Mouse (Mus musculus) midbrain, embryonic 12.5 days (tissue): ENCODE measurements at regions not wholly inside any gene's neighbourhood (a gene's known extent, or its start where the extent isn't known, plus 50 kb on each side); places are given as distances from the start of the nearest gene placed in this dataset.

ENCODE experiments used
- ATAC-seq: fragments of 200-750 bp; cut with Nextera tagmentation; 2 replicates; pipeline ENCODE4 v1.8.0; 2017; ENCODE audit warnings: low read depth, moderate TSS enrichment, moderate library complexity; ENCODE audit not compliant: low FRiP score
- H3K27ac ChIP-seq: fragments of 300-500 bp; sonication (generic); replicated peaks from 2 replicates; pipeline ENCODE4 v1.5.1; 2016; ENCODE audit warnings: mild to moderate bottlenecking
- H3K27me3 ChIP-seq: fragments of 300-500 bp; sonication (generic); 2 replicates; pipeline ENCODE4 v1.6.1; 2016; ENCODE audit warnings: mild to moderate bottlenecking
- H3K36me3 ChIP-seq: fragments of 300-500 bp; sonication (generic); 2 replicates; pipeline ENCODE4 v1.6.1; 2016
- H3K4me1 ChIP-seq: fragments of 300-500 bp; sonication (generic); 2 replicates; pipeline ENCODE4 v1.6.1; 2016
- H3K4me2 ChIP-seq: fragments of 300-500 bp; sonication (generic); replicated peaks from 2 replicates; pipeline ENCODE4 v1.6.1; 2016; ENCODE audit warnings: mild to moderate bottlenecking, moderate library complexity
- H3K4me3 ChIP-seq: fragments of 300-500 bp; sonication (generic); 2 replicates; pipeline ENCODE4 v1.5.1; 2016; ENCODE audit warnings: mild to moderate bottlenecking
- H3K9ac ChIP-seq: fragments of 300-500 bp; sonication (generic); replicated peaks from 2 replicates; pipeline ENCODE4 v1.6.1; 2016; ENCODE audit warnings: mild to moderate bottlenecking, moderate library complexity
- H3K9me3 ChIP-seq: fragments of 300-500 bp; sonication (generic); 2 replicates; pipeline ENCODE4 v1.6.1; 2016; ENCODE audit warnings: mild to moderate bottlenecking
- WGBS: fragments of 180-500 bp; shearing (Covaris S2); methylation state at CpG from one replicate; pipeline ENCODE4 v1.1.7; 2016; 5-methylcytosine and 5-hydroxymethylcytosine counted together

DNA sequence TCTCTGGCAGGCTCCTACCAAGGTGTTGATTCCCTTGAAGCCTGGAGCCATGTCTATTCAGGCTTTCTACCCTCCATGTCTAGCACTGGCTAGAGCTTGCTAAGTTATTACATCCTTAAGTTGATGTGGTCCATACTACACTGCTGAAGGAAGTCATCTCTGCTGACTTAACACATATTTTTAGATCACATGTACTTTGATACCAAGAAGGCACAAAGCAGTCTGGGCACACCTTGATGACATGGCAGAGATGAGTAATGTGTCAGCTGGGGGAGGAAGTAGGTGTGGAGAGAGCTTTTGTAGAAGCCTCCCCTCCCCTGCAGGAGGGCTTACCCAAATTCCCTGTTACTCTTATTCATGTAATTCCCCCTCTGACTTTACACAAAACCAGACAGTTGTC lies 187.6 kb upstream of the Prdm1 start:
- Histone ChIP-seq H3K9ac (no peak overlapping the region), H3K36me3 (no peaks in the 10 kb centered on the region)
- no peak for ATAC-seq

GRCm38 (mm10) chr10:44708830-44709229 lies 180.5 kb upstream of the Prdm1 start:
- no peak for ATAC-seq
- 92% methylated on average over 4 of the region's 4 CpGs for WGBS

More for the DNA sequence above, 187.6 kb upstream of the Prdm1 start:
- H3K4me1 ChIP-seq, result no peaks in the 10 kb centered on the region
- no peak overlapping the region for H3K27ac ChIP-seq
- no peak overlapping the region for H3K4me3 ChIP-seq
- H3K4me2 ChIP-seq, result no peak overlapping the region
- H3K9me3 ChIP-seq, result no peaks in the 10 kb centered on the region
- H3K27me3 ChIP-seq, result no peaks in the 10 kb centered on the region

DNA sequence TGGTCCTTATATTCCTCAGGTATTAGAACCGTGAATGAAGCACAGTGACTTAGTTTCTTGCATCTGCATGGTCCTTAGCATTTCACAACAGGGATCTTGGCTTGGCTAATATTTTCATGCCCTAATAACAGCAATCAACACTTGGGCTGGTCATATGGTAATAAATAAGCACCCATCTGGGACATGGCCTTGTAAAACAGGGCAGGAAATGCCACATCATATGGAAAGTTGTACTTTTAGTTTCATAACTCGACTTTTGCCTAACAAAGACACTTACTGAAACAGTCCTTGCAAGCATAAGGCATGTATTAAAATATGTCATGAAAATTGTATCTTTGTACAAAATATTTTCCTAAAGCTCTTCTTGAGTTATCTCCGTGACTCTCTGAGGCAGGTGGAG lies 175.8 kb upstream of the Prdm1 start:
- Histone ChIP-seq H3K9ac (no peak overlapping the region), H3K27ac (no peak overlapping the region), H3K9me3 (no peaks in the 10 kb centered on the region), H3K4me3 (no peak overlapping the region), H3K4me2 (no peak overlapping the region), H3K36me3 (no peaks in the 10 kb centered on the region), H3K4me1 (no peaks in the 10 kb centered on the region), H3K27me3 (no peaks in the 10 kb centered on the region)
- 86% methylated on average over 3 of the region's 3 CpGs for WGBS
- no peak for ATAC-seq

More at GRCm38 (mm10) chr10:44708830-44709229, 180.5 kb upstream of the Prdm1 start:
- Histone ChIP-seq H3K4me1 (no peaks in the 10 kb centered on the region), H3K36me3 (no peaks in the 10 kb centered on the region), H3K27ac (no peak overlapping the region), H3K9me3 (no peaks in the 10 kb centered on the region), H3K27me3 (no peaks in the 10 kb centered on the region), H3K4me2 (no peak overlapping the region), H3K9ac (no peak overlapping the region), H3K4me3 (no peak overlapping the region)

DNA sequence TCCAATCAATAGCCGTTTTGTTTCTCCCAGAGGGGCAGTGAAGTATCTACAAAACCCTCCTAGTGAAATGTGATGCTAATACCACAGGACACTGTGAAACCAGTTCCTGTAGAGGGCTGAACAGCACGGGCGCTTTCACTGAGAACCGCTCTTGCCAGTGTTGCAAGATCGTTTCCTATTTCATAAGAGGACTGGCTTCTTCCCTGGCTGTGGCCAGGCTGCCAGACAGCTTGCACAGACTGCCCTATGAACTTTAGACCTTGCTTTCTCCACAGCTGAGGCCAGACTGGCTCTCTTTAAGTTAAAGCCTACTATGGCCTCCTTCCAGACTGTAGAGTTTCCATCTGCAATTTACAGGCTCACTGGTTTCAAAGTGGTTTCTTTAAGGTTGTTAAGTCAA lies 173.8 kb upstream of the Prdm1 start:
- no peak overlapping the region for H3K4me3 ChIP-seq
- 85% methylated on average over 5 of the region's 5 CpGs for WGBS

DNA sequence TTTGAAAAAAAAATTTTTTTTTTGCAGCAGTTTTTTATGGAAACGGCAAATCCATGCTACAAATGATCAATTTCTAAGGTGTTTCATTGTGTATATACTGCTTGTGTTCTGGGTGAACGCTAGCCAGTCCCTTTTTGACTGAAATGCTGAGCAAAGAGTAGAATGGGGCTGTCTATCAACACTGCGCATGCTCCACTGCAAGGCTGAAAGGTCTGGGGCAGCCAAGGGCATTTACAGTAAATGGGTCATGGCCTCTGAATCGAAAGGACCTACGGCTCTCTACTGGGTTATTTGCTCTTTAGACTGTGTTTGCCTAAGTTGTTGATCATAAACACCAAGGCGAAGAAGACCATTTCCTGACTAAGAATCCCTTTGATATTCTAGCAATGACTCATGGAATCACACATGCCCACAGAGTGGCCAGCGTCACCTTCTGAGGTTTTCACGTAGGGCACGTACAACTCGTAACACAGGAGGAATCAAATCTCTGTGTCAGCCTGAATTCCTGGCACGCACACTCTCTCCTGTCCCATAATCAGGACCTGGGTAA lies 171.8 kb upstream of the Prdm1 start:
- no peak overlapping the region for H3K4me3 ChIP-seq
- H3K4me2 ChIP-seq, result no peak overlapping the region
- no peaks in the 10 kb centered on the region for H3K9me3 ChIP-seq
- H3K27ac ChIP-seq, result no peak overlapping the region
- no peaks in the 10 kb centered on the region for H3K27me3 ChIP-seq
- 85% methylated on average over 11 of the region's 11 CpGs for WGBS
- H3K36me3 ChIP-seq, result no peaks in the 10 kb centered on the region
- H3K4me1 ChIP-seq, result no peaks in the 10 kb centered on the region
- no peak for ATAC-seq
- H3K9ac ChIP-seq, result no peak overlapping the region

More for the DNA sequence above, 173.8 kb upstream of the Prdm1 start:
- no peak overlapping the region for H3K9ac ChIP-seq
- H3K27ac ChIP-seq, result no peak overlapping the region
- H3K36me3 ChIP-seq, result no peaks in the 10 kb centered on the region
- H3K9me3 ChIP-seq, result no peaks in the 10 kb centered on the region
- no peak overlapping the region for H3K4me2 ChIP-seq
- H3K27me3 ChIP-seq, result no peaks in the 10 kb centered on the region
- no peaks in the 10 kb centered on the region for H3K4me1 ChIP-seq
- ATAC-seq, result no peak

GRCm38 (mm10) chr10:44697966-44698365 lies 169.7 kb upstream of the Prdm1 start:
- Histone ChIP-seq H3K27ac (no peak overlapping the region), H3K4me3 (no peak overlapping the region), H3K4me2 (no peak overlapping the region), H3K36me3 (no peaks in the 10 kb centered on the region), H3K27me3 (no peaks in the 10 kb centered on the region), H3K9ac (no peak overlapping the region), H3K9me3 (no peaks in the 10 kb centered on the region), H3K4me1 (no peaks in the 10 kb centered on the region)
- 83% methylated on average over 2 of the region's 2 CpGs for WGBS
- no peak for ATAC-seq

DNA sequence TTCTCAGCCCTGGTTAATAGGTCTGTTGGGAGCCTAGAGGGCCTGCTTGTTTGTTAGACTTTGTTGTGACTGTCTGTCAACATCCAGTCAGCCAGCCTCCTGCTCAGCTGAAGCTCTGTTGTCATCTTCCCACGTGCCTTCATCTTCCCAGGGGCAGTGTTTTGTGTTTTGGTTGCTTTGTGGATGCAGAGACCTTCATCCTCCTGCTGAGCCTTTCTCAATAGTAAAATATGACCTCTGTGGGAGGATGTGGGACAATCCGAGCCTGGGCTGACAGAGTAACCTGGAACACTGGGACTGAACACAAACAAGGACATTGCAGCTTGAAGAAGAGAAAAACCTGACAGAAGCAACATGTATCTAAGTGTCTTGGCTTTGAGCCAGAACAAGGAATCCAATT lies 168.7 kb upstream of the Prdm1 start:
- no peaks in the 10 kb centered on the region for H3K27me3 ChIP-seq
- no peaks in the 10 kb centered on the region for H3K36me3 ChIP-seq
- H3K4me1 ChIP-seq, result no peaks in the 10 kb centered on the region
- H3K4me3 ChIP-seq, result no peak overlapping the region
- 36% methylated on average over 2 of the region's 2 CpGs for WGBS
- H3K4me2 ChIP-seq, result no peak overlapping the region
- ATAC-seq, result no peak
- no peak overlapping the region for H3K27ac ChIP-seq
- H3K9ac ChIP-seq, result no peak overlapping the region
- H3K9me3 ChIP-seq, result no peaks in the 10 kb centered on the region

GRCm38 (mm10) chr10:44691590-44692327 lies 163.5 kb upstream of the Prdm1 start:
- H3K4me2 ChIP-seq, result no peak overlapping the region
- no peaks in the 10 kb centered on the region for H3K9me3 ChIP-seq
- H3K4me1 ChIP-seq, result no peaks in the 10 kb centered on the region
- 87% methylated on average over 15 of the region's 15 CpGs for WGBS
- H3K36me3 ChIP-seq, result no peaks in the 10 kb centered on the region
- no peak for ATAC-seq
- H3K27ac ChIP-seq, result no peak overlapping the region
- no peak overlapping the region for H3K4me3 ChIP-seq
- no peak overlapping the region for H3K9ac ChIP-seq
- no peaks in the 10 kb centered on the region for H3K27me3 ChIP-seq

DNA sequence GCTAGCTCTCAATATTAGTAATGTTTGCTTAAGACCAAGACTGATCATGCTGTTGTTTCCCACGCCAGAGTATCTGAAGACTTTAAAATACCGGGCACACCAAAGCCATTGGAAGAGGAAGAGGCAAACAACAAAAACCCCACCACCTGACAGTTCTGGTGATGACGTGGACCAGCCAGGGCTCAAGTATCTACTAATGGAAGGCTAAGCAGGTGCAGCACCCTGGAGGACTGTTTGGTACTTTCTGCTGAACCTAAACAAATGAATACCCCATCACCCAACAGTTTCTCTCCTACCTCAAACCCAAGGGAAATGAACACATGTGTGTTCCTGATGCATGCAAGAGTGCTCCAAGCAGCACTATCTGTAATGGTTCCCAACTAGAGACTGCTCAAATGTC lies 160.3 kb upstream of the Prdm1 start:
- no peaks in the 10 kb centered on the region for H3K27me3 ChIP-seq
- no peak overlapping the region for H3K4me3 ChIP-seq
- no peak overlapping the region for H3K4me2 ChIP-seq
- no peak overlapping the region for H3K27ac ChIP-seq
- ATAC-seq, result no peak
- WGBS, result 85% methylated on average over 3 of the region's 3 CpGs
- H3K9ac ChIP-seq, result no peak overlapping the region
- H3K36me3 ChIP-seq, result no peaks in the 10 kb centered on the region
- H3K9me3 ChIP-seq, result no peaks in the 10 kb centered on the region
- no peaks in the 10 kb centered on the region for H3K4me1 ChIP-seq

DNA sequence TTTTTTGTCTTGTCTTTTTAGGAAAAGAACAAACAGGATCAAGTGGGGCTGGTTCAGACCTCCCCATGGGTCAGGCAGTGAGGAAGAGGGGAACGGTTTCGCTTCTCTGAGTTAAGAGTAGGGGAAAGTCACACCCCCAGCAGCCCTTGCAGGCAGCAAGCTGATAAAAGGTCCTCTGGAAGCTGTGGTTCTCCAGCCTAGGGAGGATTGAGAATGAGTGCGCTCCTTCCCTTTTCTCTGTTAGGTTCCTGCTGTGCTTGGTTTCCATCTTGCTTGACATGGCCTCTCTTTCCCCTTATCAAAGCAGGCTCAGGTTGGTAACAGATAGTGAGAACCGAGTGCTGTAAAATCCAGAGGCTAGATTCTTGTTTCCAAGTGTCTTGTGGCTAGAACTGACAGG lies 157.8 kb upstream of the Prdm1 start:
- no peaks in the 10 kb centered on the region for H3K36me3 ChIP-seq
- H3K4me2 ChIP-seq, result no peak overlapping the region
- no peak overlapping the region for H3K4me3 ChIP-seq
- no peaks in the 10 kb centered on the region for H3K9me3 ChIP-seq
- WGBS, result 86% methylated on average over 4 of the region's 4 CpGs
- no peaks in the 10 kb centered on the region for H3K4me1 ChIP-seq
- no peak overlapping the region for H3K9ac ChIP-seq
- ATAC-seq, result no peak
- no peaks in the 10 kb centered on the region for H3K27me3 ChIP-seq
- H3K27ac ChIP-seq, result no peak overlapping the region

GRCm38 (mm10) chr10:44685215-44685614 lies 156.9 kb upstream of the Prdm1 start:
- Histone ChIP-seq H3K36me3 (no peaks in the 10 kb centered on the region), H3K27ac (no peak overlapping the region), H3K4me3 (no peak overlapping the region), H3K9me3 (no peaks in the 10 kb centered on the region), H3K4me1 (no peaks in the 10 kb centered on the region), H3K9ac (no peak overlapping the region), H3K27me3 (no peaks in the 10 kb centered on the region), H3K4me2 (no peak overlapping the region)
- 70% methylated on average over 3 of the region's 3 CpGs for WGBS
- ATAC-seq, result no peak

DNA sequence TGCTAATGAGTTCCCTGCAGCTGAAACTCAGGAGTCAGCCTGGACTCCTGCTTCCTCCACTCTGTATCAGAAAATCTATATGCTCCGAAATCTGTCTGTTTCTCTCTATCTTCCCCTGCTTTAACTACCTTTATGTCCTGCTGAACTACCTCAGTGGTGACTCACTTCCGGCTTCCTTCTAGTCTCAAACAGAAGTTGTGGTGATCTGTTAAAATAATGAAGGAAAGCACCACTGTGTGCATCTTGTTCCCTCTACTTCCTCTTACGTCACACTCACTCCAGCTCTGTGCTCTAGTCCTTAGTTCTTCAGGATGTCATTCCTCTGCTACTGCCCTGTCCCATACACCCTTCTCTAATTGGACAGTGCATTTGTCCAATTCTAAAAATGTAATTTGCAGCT lies 148.2 kb upstream of the Prdm1 start:
- WGBS, result 89% methylated on average over 3 of the region's 3 CpGs
- no peak for ATAC-seq
- Histone ChIP-seq H3K36me3 (no peaks in the 10 kb centered on the region), H3K9me3 (no peaks in the 10 kb centered on the region), H3K4me3 (no peak overlapping the region), H3K9ac (no peak overlapping the region), H3K27me3 (no peaks in the 10 kb centered on the region), H3K4me1 (no peaks in the 10 kb centered on the region), H3K27ac (no peak overlapping the region), H3K4me2 (no peak overlapping the region)
